Mouse (Mus musculus) forebrain, postnatal 0 days (tissue): ENCODE results near the gene Enox1. TPM values are rescaled to one million over a fixed set of nuclear protein-coding genes. Genes with fewer than 3 reads are reported as not detected.

ENCODE experiments used
- ATAC-seq: fragments of 200-750 bp; cut with Nextera tagmentation; 2 replicates; pipeline ENCODE4 v1.8.0; 2017; ENCODE audit warnings: mild to moderate bottlenecking, moderate library complexity
- DNase-seq: peaks from one replicate; pipeline ENCODE4 v3.0.0-alpha.2; 2015
- H3K27ac ChIP-seq: fragments of 300-500 bp; sonication (generic); 2 replicates; pipeline ENCODE4 v1.5.1; 2014; ENCODE audit warnings: low read depth, mild to moderate bottlenecking, antibody characterized with exemption, low read length, moderate library complexity, mixed read lengths
- H3K27me3 ChIP-seq: fragments of 300-500 bp; sonication (generic); 2 replicates; pipeline ENCODE4 v1.6.1; 2014; ENCODE audit warnings: mild to moderate bottlenecking, low read length, mixed read lengths; ENCODE audit not compliant: insufficient read depth
- H3K36me3 ChIP-seq: fragments of 300-500 bp; sonication (generic); 2 replicates; pipeline ENCODE4 v1.6.1; 2014; ENCODE audit warnings: mild to moderate bottlenecking, moderate library complexity; ENCODE audit not compliant: insufficient read depth
- H3K4me1 ChIP-seq: fragments of 300-500 bp; sonication (generic); 2 replicates; pipeline ENCODE4 v1.6.1; 2014; ENCODE audit warnings: antibody characterized with exemption; ENCODE audit not compliant: insufficient read depth
- H3K4me2 ChIP-seq: fragments of 300-500 bp; sonication (generic); 2 replicates; pipeline ENCODE4 v1.6.1; 2014; ENCODE audit warnings: low read depth, mild to moderate bottlenecking, moderate library complexity
- H3K4me3 ChIP-seq: fragments of 300-500 bp; sonication (generic); 2 replicates; pipeline ENCODE4 v1.5.1; 2014; ENCODE audit warnings: low read depth, low read length, mixed read lengths
- H3K9ac ChIP-seq: fragments of 300-500 bp; sonication (generic); 2 replicates; pipeline ENCODE4 v1.6.1; 2014; ENCODE audit warnings: mild to moderate bottlenecking
- H3K9me3 ChIP-seq: fragments of 300-500 bp; sonication (generic); 2 replicates; pipeline ENCODE4 v1.6.1; 2016; ENCODE audit warnings: low read length
- CTCF ChIP-seq: sonication (generic); IDR thresholded peaks from 2 replicates; pipeline ENCODE4 v1.5.1; 2016; ENCODE audit warnings: antibody characterized with exemption, control low read depth, low read depth
- WGBS: fragments of 180-500 bp; shearing (Covaris S2); extraction: QIAGEN DNeasy Blood & Tissue Kit; methylation state at CpG from one replicate; pipeline ENCODE4 v1.1.7; 2014; 5-methylcytosine and 5-hydroxymethylcytosine counted together
- polyA plus RNA-seq: library from polyadenylated mRNA; unstranded; fragments of >200 nt; fragmentation: Nextera tagmentation; extraction: Ambion mirVana; gene quantifications from 2 replicates; pipeline ENCODE4 v1.2.1, GENCODE M21; 2015
- total RNA-seq: library from RNA; depleted of rRNA; stranded (reverse); fragments of >200 nt; gene quantifications from 2 replicates; pipeline ENCODE4 v1.2.3, GENCODE M21; 2014

Enox1 gene
- total and polyA plus RNA-seq, 2 experiments from 2014 or later: 39.9 to 61.8 TPM

DNA sequence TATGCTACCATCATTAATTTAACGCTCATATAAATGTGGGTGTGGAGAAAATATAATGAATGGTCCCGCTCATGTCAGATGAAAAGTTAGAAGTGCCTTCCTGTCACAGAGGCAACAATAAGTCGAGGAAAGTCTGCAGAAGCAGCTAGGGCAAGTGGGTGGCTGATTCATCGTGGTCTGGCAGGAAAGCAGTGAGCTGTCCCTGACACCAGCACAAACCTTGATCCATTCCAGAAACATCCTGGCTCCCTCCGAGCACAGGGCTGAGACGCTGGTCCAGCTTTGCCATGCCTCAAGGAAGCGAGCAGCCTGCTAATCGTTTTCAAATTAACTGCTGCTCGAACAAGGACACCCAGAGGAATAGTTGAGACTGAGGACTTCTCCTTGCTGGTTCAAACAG, 219.1 kb downstream of the Enox1 start:
- WGBS: 67% methylated on average over 9 of the region's 9 CpGs
- no peaks in the 10 kb centered on the region; the same call in 1 of the 2 replicates for H3K27me3 ChIP-seq
- H3K4me1 ChIP-seq: peaks cover 13% of the 10 kb centered on the region; the same call in 1 of the 2 replicates
- no peak for TF ChIP-seq CTCF
- ATAC-seq (no peak), DNase-seq (no peak)
- no peak overlapping the region for H3K4me3 ChIP-seq
- no peak overlapping the region for H3K27ac ChIP-seq
- H3K9ac ChIP-seq: no peak overlapping the region
- 0 out of 2 replicates have a peak, but pooled peaks cover 2% of the 10 kb centered on the region for H3K36me3 ChIP-seq
- H3K4me2 ChIP-seq: no peak overlapping the region
- no peaks in the 10 kb centered on the region for H3K9me3 ChIP-seq

DNA sequence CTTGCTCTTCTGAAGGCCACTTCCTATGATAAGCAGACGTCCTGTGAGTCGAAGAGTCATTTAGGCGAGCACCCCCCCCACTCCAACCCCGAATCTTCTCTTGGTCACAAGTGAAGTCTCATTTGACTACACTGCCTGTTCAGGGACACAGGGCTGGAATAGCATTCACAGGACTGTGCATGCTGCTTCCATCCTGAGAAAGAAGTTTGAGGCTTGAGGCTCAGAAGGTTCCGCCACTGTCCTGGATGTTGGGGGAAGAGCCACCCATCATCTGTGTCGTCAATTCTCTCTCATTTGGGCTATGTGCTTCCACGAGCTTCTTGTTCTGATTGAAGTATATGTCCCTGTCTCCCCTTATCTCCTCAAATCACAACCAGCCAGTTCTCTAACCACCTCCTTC, 220.2 kb downstream of the Enox1 start:
- H3K27me3 ChIP-seq: no peaks in the 10 kb centered on the region; the same call in 1 of the 2 replicates
- DNase-seq: no peak
- no peak overlapping the region for H3K9ac ChIP-seq
- 86% methylated on average over 7 of the region's 7 CpGs for WGBS
- no peaks in the 10 kb centered on the region for H3K9me3 ChIP-seq
- no peak for ATAC-seq
- TF ChIP-seq CTCF: no peak
- no peak overlapping the region; the same call in 1 of the 2 replicates for H3K27ac ChIP-seq
- H3K4me1 ChIP-seq: peaks cover 13% of the 10 kb centered on the region; the same call in 1 of the 2 replicates
- 0 out of 2 replicates have a peak, but pooled peaks cover 4% of the 10 kb centered on the region for H3K36me3 ChIP-seq
- no peak overlapping the region for H3K4me3 ChIP-seq
- H3K4me2 ChIP-seq: no peak overlapping the region

DNA sequence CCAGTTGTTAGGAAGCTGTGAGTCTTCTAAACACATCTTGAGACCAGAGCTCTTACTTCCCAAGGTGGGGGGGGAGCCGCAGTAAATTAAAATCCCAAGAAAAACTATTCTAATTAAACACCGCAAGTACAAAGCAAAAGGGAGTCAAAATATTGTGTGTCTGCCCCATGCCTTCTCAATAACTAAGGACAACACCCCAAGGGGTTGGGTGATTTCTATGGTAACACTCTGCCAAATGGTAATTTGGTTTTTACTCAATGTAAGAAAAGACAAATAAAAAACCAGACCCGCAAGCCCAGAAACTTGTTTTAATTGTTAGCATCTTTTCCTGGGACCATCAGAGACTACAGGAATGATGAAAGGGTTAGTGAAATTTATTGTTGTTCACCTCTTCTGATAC, 220.9 kb downstream of the Enox1 start:
- Histone ChIP-seq H3K9me3 (no peaks in the 10 kb centered on the region), H3K27me3 (no peaks in the 10 kb centered on the region; the same call in 1 of the 2 replicates), H3K36me3 (0 out of 2 replicates have a peak, but pooled peaks cover 4% of the 10 kb centered on the region), H3K4me2 (peak overlapping the region; percentile 27), H3K9ac (no peak overlapping the region), H3K4me1 (peaks cover 13% of the 10 kb centered on the region; the same call in 1 of the 2 replicates), H3K4me3 (no peak overlapping the region), H3K27ac (peak overlapping the region; percentile 45; the same call in 1 of the 2 replicates)
- ATAC-seq (peak; percentile 14; the same call in 1 of the 2 replicates), DNase-seq (no peak)
- no peak for TF ChIP-seq CTCF
- 20% methylated on average over 3 of the region's 3 CpGs for WGBS

DNA sequence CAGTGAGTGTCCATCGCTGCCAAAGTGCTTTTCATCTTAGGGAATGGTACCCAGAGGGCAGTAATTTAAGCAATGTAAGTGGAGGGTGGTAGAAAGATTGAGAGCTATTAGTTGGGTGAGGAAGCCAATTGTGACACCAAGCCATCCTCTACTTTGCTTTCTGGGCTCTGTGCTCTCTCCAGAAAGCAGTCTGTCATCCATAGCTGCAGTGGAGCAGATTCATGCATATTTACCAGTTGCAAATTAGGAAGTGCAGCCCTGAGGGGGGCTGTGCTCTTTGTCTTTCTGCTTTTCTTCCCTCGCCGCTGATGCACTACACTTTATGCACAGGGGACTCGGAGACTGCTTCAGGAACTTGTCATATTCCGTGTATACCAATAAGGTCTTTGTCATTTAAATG, 221.3 kb downstream of the Enox1 start:
- 0 out of 2 replicates have a peak, but pooled peaks cover 4% of the 10 kb centered on the region for H3K36me3 ChIP-seq
- no peak for TF ChIP-seq CTCF
- H3K27ac ChIP-seq: peak overlapping the region; percentile 45; the same call in 1 of the 2 replicates
- peak overlapping the region; percentile 27 for H3K4me2 ChIP-seq
- H3K27me3 ChIP-seq: no peaks in the 10 kb centered on the region; the same call in 1 of the 2 replicates
- no peaks in the 10 kb centered on the region for H3K9me3 ChIP-seq
- ATAC-seq (peak; percentile 92), DNase-seq (peak; percentile 66)
- H3K9ac ChIP-seq: 0 out of 2 replicates have a peak overlapping the region, but pooled peaks have one; percentile 1
- H3K4me1 ChIP-seq: peaks cover 13% of the 10 kb centered on the region; the same call in 1 of the 2 replicates
- no peak overlapping the region for H3K4me3 ChIP-seq
- 7% methylated on average over 5 of the region's 5 CpGs for WGBS

DNA sequence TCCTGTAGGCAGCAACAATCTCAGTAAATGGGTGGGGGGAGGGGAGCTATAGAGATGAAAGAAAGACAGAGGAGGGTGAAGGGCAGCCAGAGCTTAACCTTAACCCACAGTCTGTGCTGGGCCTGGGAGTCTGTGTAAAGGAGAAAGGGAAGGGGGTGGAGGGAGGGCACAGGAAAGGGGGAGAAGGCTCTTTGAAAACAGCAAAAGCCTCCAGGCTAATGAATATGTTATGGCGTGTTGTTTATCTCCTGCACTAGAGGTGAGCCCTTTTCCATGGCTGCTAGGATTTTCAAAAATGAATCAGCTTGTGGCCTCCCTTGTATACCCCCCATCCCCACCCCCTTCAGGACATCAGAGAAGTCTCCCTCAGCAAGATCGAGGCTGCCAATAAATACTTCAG, 225.0 kb downstream of the Enox1 start:
- TF ChIP-seq CTCF: no peak
- Histone ChIP-seq H3K4me1 (peaks cover 13% of the 10 kb centered on the region; the same call in 1 of the 2 replicates), H3K9me3 (no peaks in the 10 kb centered on the region), H3K27me3 (no peaks in the 10 kb centered on the region), H3K4me3 (no peak overlapping the region), H3K27ac (no peak overlapping the region), H3K9ac (no peak overlapping the region), H3K36me3 (peaks cover 4% of the 10 kb centered on the region; the same call in 1 of the 2 replicates), H3K4me2 (no peak overlapping the region)
- DNase-seq (no peak), ATAC-seq (no peak)
- 23% methylated on average over 2 of the region's 2 CpGs for WGBS

DNA sequence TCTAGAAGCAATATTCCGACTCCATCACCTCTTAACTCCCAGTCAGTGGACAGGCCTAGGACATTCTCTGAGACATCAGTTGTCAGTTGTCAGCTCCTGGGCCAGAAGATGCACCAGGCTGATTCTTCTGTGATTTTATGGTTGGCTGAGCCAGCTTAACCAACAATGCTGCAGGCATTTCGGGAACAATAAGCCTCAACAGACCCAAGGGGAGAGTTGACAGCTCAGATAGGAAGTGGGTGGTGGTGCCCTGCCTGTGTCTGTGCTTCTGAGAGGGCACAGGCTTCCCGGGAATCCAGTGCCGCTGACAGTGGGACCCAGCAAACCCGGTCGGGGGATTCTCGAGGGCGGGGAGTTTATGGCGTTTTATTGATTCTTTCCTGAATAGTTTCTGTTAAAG, 229.1 kb downstream of the Enox1 start:
- Histone ChIP-seq H3K4me3 (no peak overlapping the region), H3K27ac (no peak overlapping the region), H3K4me1 (no peaks in the 10 kb centered on the region), H3K9ac (no peak overlapping the region), H3K4me2 (no peak overlapping the region), H3K36me3 (peaks cover 2% of the 10 kb centered on the region; the same call in 1 of the 2 replicates), H3K9me3 (no peaks in the 10 kb centered on the region), H3K27me3 (no peaks in the 10 kb centered on the region)
- DNase-seq (no peak), ATAC-seq (no peak)
- no peak for TF ChIP-seq CTCF
- WGBS: 38% methylated on average over 9 of the region's 9 CpGs

DNA sequence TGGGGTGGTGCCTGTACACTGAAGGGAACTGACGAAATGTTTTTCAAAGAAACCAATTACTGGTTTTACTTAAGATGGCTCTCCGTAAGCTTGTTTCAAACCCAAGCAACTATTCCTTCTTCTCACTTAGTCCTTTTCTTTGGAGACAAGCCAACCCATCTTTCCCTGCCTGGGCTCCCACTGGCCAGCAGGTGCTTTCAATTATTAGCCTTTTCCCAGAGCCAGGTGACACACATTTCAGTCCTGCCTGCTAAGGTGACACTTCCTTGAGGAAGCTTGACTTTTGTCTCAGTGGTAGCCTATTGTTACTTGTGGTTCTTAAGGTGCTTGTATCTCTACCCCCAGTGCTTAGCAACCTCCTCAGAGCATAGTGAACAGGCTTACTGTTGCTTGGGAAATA, 231.3 kb downstream of the Enox1 start:
- ATAC-seq: no peak
- H3K4me2 ChIP-seq: no peak overlapping the region
- no peak overlapping the region for H3K4me3 ChIP-seq
- TF ChIP-seq CTCF: no peak
- no peaks in the 10 kb centered on the region; the same call in 1 of the 2 replicates for H3K36me3 ChIP-seq
- no peak overlapping the region for H3K27ac ChIP-seq
- 93% methylated on average over 2 of the region's 2 CpGs for WGBS
- no peaks in the 10 kb centered on the region for H3K9me3 ChIP-seq
- no peaks in the 10 kb centered on the region for H3K27me3 ChIP-seq
- no peak for DNase-seq
- H3K4me1 ChIP-seq: no peaks in the 10 kb centered on the region
- H3K9ac ChIP-seq: no peak overlapping the region
